Mouse (Mus musculus) heart, embryonic 14.5 days (tissue): ENCODE data around the gene Ar. TPM values are rescaled to one million over a fixed set of nuclear protein-coding genes. Genes with fewer than 3 reads are reported as not detected.

Source experiments
- ATAC-seq: fragments of 200-750 bp; cut with Nextera tagmentation; 2 replicates; pipeline ENCODE4 v1.8.0; 2017; ENCODE audit warnings: low read depth, moderate TSS enrichment; ENCODE audit not compliant: insufficient number of reproducible peaks, insufficient read depth, low FRiP score
- H3K27ac ChIP-seq, 2 experiments: fragments of 200-500 bp in 1 of 2; fragments of 300-500 bp in 1 of 2; sonication (generic) in 1 of 2; replicated peaks in 1 of 2; 2 replicates each; pipeline ENCODE4 v1.5.1; 2012 to 2014; ENCODE audit warnings: low read depth in 2 of 2, low read length in 2 of 2, control low read depth in 1 of 2, mild to moderate bottlenecking in 1 of 2, mixed read lengths in 1 of 2; ENCODE audit not compliant: control insufficient read depth in 1 of 2, insufficient read depth in 1 of 2
- H3K27me3 ChIP-seq: fragments of 300-500 bp; sonication (generic); 2 replicates; pipeline ENCODE4 v1.6.1; 2014; ENCODE audit warnings: mild to moderate bottlenecking, low read length, control low read depth; ENCODE audit not compliant: control insufficient read depth, insufficient read depth
- H3K36me3 ChIP-seq: fragments of 300-500 bp; sonication (generic); 2 replicates; pipeline ENCODE4 v1.6.1; 2014; ENCODE audit warnings: mild to moderate bottlenecking, control low read depth, low read length, mixed read lengths; ENCODE audit not compliant: control insufficient read depth, insufficient read depth
- H3K4me1 ChIP-seq, 2 experiments: fragments of 200-500 bp in 1 of 2; fragments of 300-500 bp in 1 of 2; sonication (generic) in 1 of 2; 2 replicates each; pipeline ENCODE4 v1.6.1; 2012 to 2014; ENCODE audit warnings: low read length in 2 of 2, control low read depth in 1 of 2, mixed read lengths in 1 of 2; ENCODE audit not compliant: control insufficient read depth in 2 of 2, insufficient read depth in 2 of 2
- H3K4me2 ChIP-seq: fragments of 300-500 bp; sonication (generic); 2 replicates; pipeline ENCODE4 v1.6.1; 2014; ENCODE audit warnings: mild to moderate bottlenecking, low read length
- H3K4me3 ChIP-seq, 2 experiments: fragments of 200-500 bp in 1 of 2; fragments of 300-500 bp in 1 of 2; sonication (generic) in 1 of 2; 2 replicates each; pipeline ENCODE4 v1.5.1; 2012 to 2014; ENCODE audit warnings: low read length in 2 of 2, mild to moderate bottlenecking in 2 of 2, control low read depth in 1 of 2, low read depth in 1 of 2, moderate library complexity in 1 of 2; ENCODE audit not compliant: control insufficient read depth in 1 of 2, insufficient read depth in 1 of 2
- H3K9ac ChIP-seq: fragments of 300-500 bp; sonication (generic); 2 replicates; pipeline ENCODE4 v1.6.1; 2014; ENCODE audit warnings: mild to moderate bottlenecking, low read length
- H3K9me3 ChIP-seq: fragments of 300-500 bp; sonication (generic); 2 replicates; pipeline ENCODE4 v1.6.1; 2016; ENCODE audit warnings: low read length, control low read depth; ENCODE audit not compliant: control insufficient read depth
- WGBS: fragments of 180-500 bp; shearing (Covaris S2); extraction: QIAGEN DNeasy Blood & Tissue Kit; methylation state at CpG from one replicate; pipeline ENCODE4 v1.1.7; 2014; 5-methylcytosine and 5-hydroxymethylcytosine counted together
- polyA plus RNA-seq: library from polyadenylated mRNA; unstranded; fragments of >200 nt; fragmentation: Nextera tagmentation; extraction: Ambion mirVana; gene quantifications from 2 replicates; pipeline ENCODE4 v1.2.1, GENCODE M21; 2014

Ar gene
- polyA plus RNA-seq, 1 experiment from 2014 or later, result 0.30 TPM

DNA sequence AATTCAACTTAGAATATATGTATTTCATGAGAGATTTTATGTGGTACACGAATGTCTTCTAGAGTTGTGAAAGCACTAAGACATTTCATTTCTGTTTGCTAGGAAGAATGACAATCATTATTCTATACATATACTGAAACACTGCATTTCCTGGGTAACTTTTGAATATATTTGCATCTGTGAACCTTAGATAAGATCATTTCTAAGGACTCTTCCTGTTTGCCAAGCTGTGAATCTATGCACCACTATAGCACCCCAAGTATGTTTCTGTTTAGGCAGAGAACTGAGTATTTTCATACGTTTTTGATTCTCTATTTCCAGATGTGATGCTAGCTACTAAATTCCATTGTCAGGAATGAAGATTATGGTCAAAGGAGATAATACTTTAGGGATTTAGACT, 153.4 kb downstream of the Ar start:
- no peak overlapping the region for H3K4me3 ChIP-seq
- H3K4me2 ChIP-seq, result no peak overlapping the region
- H3K4me1 ChIP-seq, result no peaks in the 10 kb centered on the region
- H3K27ac ChIP-seq, result no peak overlapping the region
- 45% methylated on average over 2 of the region's 2 CpGs for WGBS
- no peaks in the 10 kb centered on the region for H3K27me3 ChIP-seq
- no peak overlapping the region for H3K9ac ChIP-seq
- H3K9me3 ChIP-seq, result no peaks in the 10 kb centered on the region
- no peak for ATAC-seq
- no peaks in the 10 kb centered on the region for H3K36me3 ChIP-seq

DNA sequence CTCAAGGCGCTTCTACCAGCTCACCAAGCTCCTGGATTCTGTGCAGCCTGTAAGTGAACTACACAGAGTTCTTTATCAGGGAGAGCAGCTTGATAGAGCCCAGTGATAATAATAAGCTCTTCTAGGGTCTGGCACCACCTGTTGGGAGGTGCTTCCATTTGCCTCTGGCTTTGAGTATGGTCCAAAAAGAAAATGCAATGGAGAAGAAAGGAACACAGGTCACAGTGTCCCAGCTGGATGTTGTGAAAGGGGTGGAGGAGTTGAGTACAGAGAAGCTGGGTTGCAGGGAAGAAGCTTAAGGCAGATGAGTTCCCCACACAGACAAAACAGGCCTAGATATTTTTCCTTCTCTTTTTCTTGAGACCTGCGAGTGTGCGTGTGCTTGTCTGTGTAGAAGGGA, 167.4 kb downstream of the Ar start:
- H3K27me3 ChIP-seq, result no peaks in the 10 kb centered on the region
- H3K9me3 ChIP-seq, result no peaks in the 10 kb centered on the region
- H3K4me1 ChIP-seq, result no peaks in the 10 kb centered on the region
- H3K36me3 ChIP-seq, result no peaks in the 10 kb centered on the region
- H3K27ac ChIP-seq, result no peak overlapping the region
- WGBS, result 95% methylated on average over 3 of the region's 3 CpGs
- H3K9ac ChIP-seq, result no peak overlapping the region
- H3K4me2 ChIP-seq, result no peak overlapping the region
- ATAC-seq, result no peak
- no peak overlapping the region for H3K4me3 ChIP-seq

DNA sequence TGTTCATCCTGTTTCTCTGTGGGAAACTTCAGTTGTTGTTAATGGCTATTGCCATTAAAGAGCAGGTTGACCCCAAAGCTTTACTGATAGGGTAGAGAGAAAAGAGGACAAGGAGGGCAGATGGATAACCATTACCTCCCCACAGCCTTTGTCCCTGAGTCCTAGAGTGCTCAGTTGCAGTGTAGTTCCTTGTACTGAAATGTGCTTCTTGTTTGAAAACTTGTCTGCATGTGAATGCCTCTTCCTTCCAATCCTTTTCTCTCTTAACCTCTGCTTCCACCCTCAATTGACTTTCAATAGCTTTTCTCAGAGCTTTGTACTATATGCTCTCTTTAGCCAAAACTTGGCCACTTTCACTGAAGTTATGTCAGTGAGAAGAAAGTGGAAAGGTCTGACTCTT, 168.9 kb downstream of the Ar start:
- H3K4me3 ChIP-seq, result no peak overlapping the region
- no peak overlapping the region for H3K4me2 ChIP-seq
- H3K27ac ChIP-seq, result no peak overlapping the region
- no peaks in the 10 kb centered on the region for H3K9me3 ChIP-seq
- no peaks in the 10 kb centered on the region for H3K27me3 ChIP-seq
- no peak for ATAC-seq
- H3K36me3 ChIP-seq, result no peaks in the 10 kb centered on the region
- no peaks in the 10 kb centered on the region for H3K4me1 ChIP-seq
- H3K9ac ChIP-seq, result no peak overlapping the region

DNA sequence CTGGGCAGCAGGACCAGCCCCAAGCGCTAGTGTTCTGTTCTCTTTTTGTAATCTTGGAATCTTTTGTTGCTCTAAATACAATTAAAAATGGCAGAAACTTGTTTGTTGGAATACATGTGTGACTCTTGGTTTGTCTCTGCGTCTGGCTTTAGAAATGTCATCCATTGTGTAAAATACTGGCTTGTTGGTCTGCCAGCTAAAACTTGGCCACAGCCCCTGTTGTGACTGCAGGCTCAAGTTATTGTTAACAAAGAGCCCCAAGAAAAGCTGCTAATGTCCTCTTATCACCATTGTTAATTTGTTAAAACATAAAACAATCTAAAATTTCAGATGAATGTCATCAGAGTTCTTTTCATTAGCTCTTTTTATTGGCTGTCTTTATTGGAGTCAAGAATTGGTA, 174.5 kb downstream of the Ar start:
- H3K4me1 ChIP-seq, result no peaks in the 10 kb centered on the region
- ATAC-seq, result no peak
- no peaks in the 10 kb centered on the region for H3K27me3 ChIP-seq
- no peaks in the 10 kb centered on the region for H3K9me3 ChIP-seq
- no peak overlapping the region for H3K4me2 ChIP-seq
- WGBS, result 77% methylated on average over 2 of the region's 2 CpGs
- H3K9ac ChIP-seq, result no peak overlapping the region
- no peak overlapping the region for H3K4me3 ChIP-seq
- H3K36me3 ChIP-seq, result no peaks in the 10 kb centered on the region
- H3K27ac ChIP-seq, result no peak overlapping the region

DNA sequence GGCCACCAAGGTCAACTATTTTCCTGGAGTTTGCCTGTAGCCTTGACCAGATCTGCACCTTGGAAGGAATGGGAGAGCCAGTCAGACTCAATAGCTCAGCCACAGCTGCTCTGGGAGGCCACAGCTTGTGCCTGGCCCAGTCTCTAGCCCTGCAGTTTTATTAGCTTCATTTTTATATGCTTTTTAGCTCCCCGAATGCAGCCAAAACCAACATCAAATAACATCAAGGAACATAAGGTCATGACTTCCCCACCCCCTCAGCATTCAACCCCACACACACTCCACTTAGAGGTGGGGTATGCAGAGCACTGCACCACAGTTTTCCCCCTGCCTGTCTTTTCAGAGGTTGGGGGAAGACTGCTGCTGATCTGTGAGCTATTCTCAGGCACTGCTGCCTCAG, 198.9 kb downstream of the Ar start:
- no peak overlapping the region for H3K4me3 ChIP-seq
- ATAC-seq, result no peak
- no peaks in the 10 kb centered on the region for H3K9me3 ChIP-seq
- no peak overlapping the region for H3K9ac ChIP-seq
- H3K27ac ChIP-seq, result no peak overlapping the region
- H3K4me1 ChIP-seq, result no peaks in the 10 kb centered on the region
- 74% methylated on average over 1 of the region's 1 CpGs for WGBS
- no peaks in the 10 kb centered on the region for H3K27me3 ChIP-seq
- no peaks in the 10 kb centered on the region for H3K36me3 ChIP-seq
- H3K4me2 ChIP-seq, result no peak overlapping the region

DNA sequence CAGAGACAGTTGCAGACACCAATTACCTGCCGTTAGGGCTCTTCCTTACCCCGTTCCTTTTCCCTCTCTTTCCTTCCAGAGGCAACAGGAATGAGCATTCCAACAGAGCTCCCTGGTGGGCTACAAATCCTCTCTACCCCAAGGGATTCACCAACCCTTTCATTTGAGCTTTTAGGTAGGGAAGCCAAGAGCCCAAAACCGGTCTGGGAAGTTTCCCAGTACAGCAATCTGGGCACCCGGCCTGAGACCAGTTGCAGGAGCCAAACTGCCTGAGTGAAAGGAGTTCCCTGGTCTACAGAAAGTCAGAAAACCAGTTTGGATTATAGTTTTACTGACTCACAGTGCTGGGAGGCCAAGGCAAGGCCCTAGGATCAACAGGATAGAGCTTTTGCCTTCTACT, 199.5 kb downstream of the Ar start:
- no peak overlapping the region for H3K4me3 ChIP-seq
- 41% methylated on average over 4 of the region's 4 CpGs for WGBS
- no peak for ATAC-seq

More for the DNA sequence above, 199.5 kb downstream of the Ar start:
- no peaks in the 10 kb centered on the region for H3K9me3 ChIP-seq
- no peak overlapping the region for H3K27ac ChIP-seq
- no peak overlapping the region for H3K4me2 ChIP-seq
- no peak overlapping the region for H3K9ac ChIP-seq
- H3K36me3 ChIP-seq, result no peaks in the 10 kb centered on the region
- no peaks in the 10 kb centered on the region for H3K4me1 ChIP-seq
- no peaks in the 10 kb centered on the region for H3K27me3 ChIP-seq
